Mouse (Mus musculus) heart, embryonic 12.5 days (tissue): ENCODE results near the gene Foxd3. TPM values are rescaled to one million over a fixed set of nuclear protein-coding genes. Genes with fewer than 3 reads are reported as not detected.

Source experiments
- ATAC-seq: fragments of 200-750 bp; cut with Nextera tagmentation; 2 replicates; pipeline ENCODE4 v1.8.0; 2017; ENCODE audit warnings: moderate TSS enrichment, moderate library complexity; ENCODE audit not compliant: insufficient number of reproducible peaks, low FRiP score
- H3K27ac ChIP-seq: fragments of 300-500 bp; sonication (generic); 2 replicates; pipeline ENCODE4 v1.5.1; 2016; ENCODE audit warnings: mild to moderate bottlenecking, moderate library complexity; ENCODE audit not compliant: poor library complexity, severe bottlenecking
- H3K27me3 ChIP-seq: fragments of 300-500 bp; sonication (generic); replicated peaks from 2 replicates; pipeline ENCODE4 v1.6.1; 2016; ENCODE audit warnings: mild to moderate bottlenecking, moderate library complexity
- H3K36me3 ChIP-seq: fragments of 300-500 bp; sonication (generic); 2 replicates; pipeline ENCODE4 v1.6.1; 2016; ENCODE audit warnings: mild to moderate bottlenecking, moderate library complexity
- H3K4me1 ChIP-seq: fragments of 300-500 bp; sonication (generic); replicated peaks from 2 replicates; pipeline ENCODE4 v1.6.1; 2016; ENCODE audit warnings: mild to moderate bottlenecking
- H3K4me2 ChIP-seq: fragments of 300-500 bp; sonication (generic); 2 replicates; pipeline ENCODE4 v1.6.1; 2016; ENCODE audit warnings: mild to moderate bottlenecking, moderate library complexity
- H3K4me3 ChIP-seq: fragments of 300-500 bp; sonication (generic); 2 replicates; pipeline ENCODE4 v1.5.1; 2016; ENCODE audit warnings: mild to moderate bottlenecking
- H3K9ac ChIP-seq: fragments of 300-500 bp; sonication (generic); 2 replicates; pipeline ENCODE4 v1.6.1; 2016; ENCODE audit warnings: mild to moderate bottlenecking, moderate library complexity
- H3K9me3 ChIP-seq: fragments of 300-500 bp; sonication (generic); replicated peaks from 2 replicates; pipeline ENCODE4 v1.6.1; 2016; ENCODE audit warnings: mild to moderate bottlenecking, moderate library complexity
- WGBS: fragments of 180-500 bp; shearing (Covaris S2); methylation state at CpG from one replicate; pipeline ENCODE4 v1.1.7; 2016; 5-methylcytosine and 5-hydroxymethylcytosine counted together
- polyA plus RNA-seq: library from polyadenylated mRNA; unstranded; fragments of >200 nt; fragmentation: Nextera tagmentation; extraction: Ambion mirVana; gene quantifications from 2 replicates; pipeline ENCODE4 v1.2.1, GENCODE M21; 2016

Foxd3 gene
- polyA plus RNA-seq, 1 experiment from 2014 or later: not detected

GRCm38 (mm10) chr4:99657831-99658470, 1.9 kb downstream of the Foxd3 start:
- Histone ChIP-seq H3K4me2 (peak overlapping the region; percentile 64), H3K9ac (no peak overlapping the region), H3K27me3 (peaks cover 74% of the 10 kb centered on the region), H3K36me3 (no peaks in the 10 kb centered on the region), H3K4me3 (peak overlapping the region; percentile 45), H3K9me3 (no peaks in the 10 kb centered on the region), H3K4me1 (peaks cover 38% of the 10 kb centered on the region), H3K27ac (no peak overlapping the region)
- ATAC-seq: no peak
- under 1% methylated on average over 41 of the region's 41 CpGs for WGBS

DNA sequence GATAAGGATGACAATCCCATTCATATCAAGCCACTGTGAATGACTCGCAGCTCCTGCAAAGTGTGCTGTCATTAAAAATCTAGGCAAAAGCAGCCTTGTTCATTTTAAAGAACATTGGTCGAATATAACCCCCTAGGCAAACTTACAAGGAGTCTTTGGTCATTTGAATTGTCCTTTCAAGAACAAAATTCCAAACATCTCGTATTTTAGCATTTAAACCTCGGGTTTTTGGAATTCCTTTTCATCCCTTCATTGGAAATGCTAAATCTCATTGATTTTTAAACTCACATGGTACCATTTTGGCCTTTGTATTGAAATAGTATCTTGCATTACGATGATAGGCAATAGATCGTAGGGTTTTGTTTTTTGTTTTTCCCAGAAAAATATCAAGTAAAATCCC, 2.8 kb downstream of the Foxd3 start:
- Histone ChIP-seq H3K36me3 (no peaks in the 10 kb centered on the region), H3K27me3 (peaks cover 74% of the 10 kb centered on the region), H3K27ac (no peak overlapping the region), H3K9ac (no peak overlapping the region), H3K9me3 (no peaks in the 10 kb centered on the region), H3K4me2 (no peak overlapping the region), H3K4me3 (no peak overlapping the region), H3K4me1 (peaks cover 31% of the 10 kb centered on the region)
- no peak for ATAC-seq
- 17% methylated on average over 6 of the region's 6 CpGs for WGBS

DNA sequence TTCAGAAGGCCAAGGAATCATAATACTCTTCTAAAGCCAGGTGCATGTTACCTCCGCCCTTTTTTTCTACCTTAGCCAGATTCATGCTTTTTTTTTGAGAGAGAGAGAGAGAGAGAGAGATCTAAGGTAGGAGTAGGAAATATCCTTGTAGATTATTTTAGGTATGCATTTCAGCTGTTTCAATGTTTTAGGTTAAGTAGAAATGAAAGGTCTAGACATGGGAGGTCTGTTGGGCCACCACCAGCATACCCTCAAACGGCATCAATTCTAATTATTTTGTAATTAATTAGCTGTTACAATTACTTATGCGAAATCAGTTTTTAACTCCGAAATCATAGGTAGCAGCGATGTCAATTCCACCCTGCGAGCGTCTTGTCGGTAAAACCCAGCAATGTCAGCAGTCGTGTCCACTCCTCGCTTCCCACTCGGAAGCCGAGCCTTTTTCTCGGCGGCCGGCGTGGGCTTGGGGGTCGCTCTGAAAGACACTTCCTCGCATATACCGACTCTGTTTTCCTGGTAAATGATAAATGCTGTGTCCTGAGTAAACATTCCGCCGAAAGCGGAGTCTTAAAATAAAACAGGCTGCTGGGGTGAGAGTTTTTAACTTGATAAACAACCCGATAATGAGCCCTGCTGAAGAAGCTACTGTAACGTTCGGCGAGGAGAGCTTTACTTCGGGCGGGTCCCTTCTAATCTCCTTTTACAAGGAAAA, 3.4 kb downstream of the Foxd3 start:
- 1% methylated on average over 28 of the region's 28 CpGs for whole genome bisulfite sequencing
- Histone ChIP-seq H3K4me3 (0 out of 2 replicates have a peak overlapping the region, but pooled peaks have one; percentile 29), H3K9me3 (no peaks in the 10 kb centered on the region), H3K4me1 (peaks cover 30% of the 10 kb centered on the region), H3K27ac (no peak overlapping the region), H3K36me3 (no peaks in the 10 kb centered on the region), H3K4me2 (peak overlapping the region; percentile 46; the same call in 1 of the 2 replicates), H3K27me3 (peaks cover 72% of the 10 kb centered on the region), H3K9ac (no peak overlapping the region)
- no peak for ATAC-seq

- H3K4me2 ChIP-seq: peak overlapping the region; percentile 46
- under 1% methylated on average over 20 of the region's 20 CpGs for WGBS
- no peaks in the 10 kb centered on the region for H3K36me3 ChIP-seq
- ATAC-seq: no peak
- H3K9me3 ChIP-seq: no peaks in the 10 kb centered on the region
- peaks cover 30% of the 10 kb centered on the region for H3K4me1 ChIP-seq
- no peak overlapping the region for H3K27ac ChIP-seq
- peak overlapping the region; percentile 29 for H3K4me3 ChIP-seq
- H3K27me3 ChIP-seq: peaks cover 72% of the 10 kb centered on the region
- no peak overlapping the region; the same call in 1 of the 2 replicates for H3K9ac ChIP-seq
Observed at GRCm38 (mm10) chr4:99660073-99660611, 4.0 kb downstream of the Foxd3 start.

DNA sequence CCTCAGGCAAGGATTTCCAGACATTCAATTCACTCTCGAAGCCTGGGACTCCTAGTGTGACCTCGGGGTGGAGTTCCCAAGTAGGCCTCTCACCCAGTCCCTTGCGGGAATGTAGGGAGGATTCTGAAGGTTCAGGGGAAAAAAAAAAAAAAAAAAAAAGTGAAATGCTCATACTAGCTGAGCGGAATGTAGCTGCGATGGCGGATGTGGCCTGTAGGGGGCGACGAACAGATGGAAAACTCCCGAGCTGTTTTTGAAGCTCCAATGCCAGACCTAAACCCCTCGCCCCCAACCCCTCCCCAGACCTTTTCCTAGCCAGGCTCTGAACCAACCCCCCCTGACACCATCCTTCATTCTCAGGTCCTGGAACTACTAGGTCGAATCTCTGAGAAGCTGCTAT, 4.9 kb downstream of the Foxd3 start:
- Histone ChIP-seq H3K4me3 (peak overlapping the region; percentile 22; the same call in 1 of the 2 replicates), H3K9ac (no peak overlapping the region), H3K9me3 (no peaks in the 10 kb centered on the region), H3K27me3 (peaks cover 75% of the 10 kb centered on the region), H3K27ac (no peak overlapping the region), H3K36me3 (no peaks in the 10 kb centered on the region), H3K4me2 (peak overlapping the region; percentile 51), H3K4me1 (peaks cover 27% of the 10 kb centered on the region)
- WGBS: under 1% methylated on average over 11 of the region's 11 CpGs
- ATAC-seq: 0 out of 2 replicates have a peak, but pooled peaks have one; percentile 5

DNA sequence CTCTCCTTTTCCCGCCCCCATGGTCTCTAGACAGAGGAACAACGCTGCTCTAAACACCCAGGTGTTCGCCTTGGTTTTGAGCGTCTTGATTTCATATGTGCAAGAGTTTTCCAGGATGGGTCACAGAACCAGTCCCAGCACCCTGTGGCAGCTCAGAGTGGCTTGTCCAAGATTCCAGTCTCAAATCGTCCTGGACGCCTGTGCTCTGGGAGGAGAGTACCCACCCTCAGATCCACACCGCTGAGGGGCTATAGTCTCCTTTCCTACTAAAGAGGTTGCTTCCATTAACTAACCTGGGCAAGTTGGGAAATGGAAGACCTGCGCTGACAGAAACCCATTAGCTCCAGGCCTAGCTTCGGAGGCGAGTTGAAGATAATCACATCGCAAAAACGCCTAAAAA, 5.9 kb downstream of the Foxd3 start:
- H3K9me3 ChIP-seq: no peaks in the 10 kb centered on the region
- peaks cover 19% of the 10 kb centered on the region for H3K4me1 ChIP-seq
- no peak for ATAC-seq
- whole genome bisulfite sequencing: 6% methylated on average over 12 of the region's 12 CpGs
- H3K27me3 ChIP-seq: peaks cover 67% of the 10 kb centered on the region
- H3K4me2 ChIP-seq: no peak overlapping the region
- no peak overlapping the region for H3K9ac ChIP-seq
- H3K36me3 ChIP-seq: no peaks in the 10 kb centered on the region
- H3K27ac ChIP-seq: no peak overlapping the region
- H3K4me3 ChIP-seq: no peak overlapping the region

GRCm38 (mm10) chr4:99662431-99662830, 6.3 kb downstream of the Foxd3 start:
- Histone ChIP-seq H3K36me3 (no peaks in the 10 kb centered on the region), H3K27ac (no peak overlapping the region), H3K4me3 (0 out of 2 replicates have a peak overlapping the region, but pooled peaks have one; percentile 0), H3K27me3 (peaks cover 62% of the 10 kb centered on the region), H3K4me2 (no peak overlapping the region), H3K9ac (no peak overlapping the region), H3K9me3 (no peaks in the 10 kb centered on the region), H3K4me1 (peaks cover 15% of the 10 kb centered on the region)
- 15% methylated on average over 9 of the region's 9 CpGs for WGBS
- ATAC-seq: no peak

- ATAC-seq: no peak
- Histone ChIP-seq H3K9ac (no peak overlapping the region), H3K4me1 (0 out of 2 replicates have a peak, but pooled peaks cover 10% of the 10 kb centered on the region), H3K4me2 (no peak overlapping the region), H3K9me3 (no peaks in the 10 kb centered on the region), H3K27me3 (peaks cover 57% of the 10 kb centered on the region), H3K27ac (no peak overlapping the region), H3K36me3 (no peaks in the 10 kb centered on the region), H3K4me3 (0 out of 2 replicates have a peak overlapping the region, but pooled peaks have one; percentile 0)
- 2% methylated on average over 34 of the region's 34 CpGs for WGBS
Observed at GRCm38 (mm10) chr4:99662841-99663567, 6.9 kb downstream of the Foxd3 start.

DNA sequence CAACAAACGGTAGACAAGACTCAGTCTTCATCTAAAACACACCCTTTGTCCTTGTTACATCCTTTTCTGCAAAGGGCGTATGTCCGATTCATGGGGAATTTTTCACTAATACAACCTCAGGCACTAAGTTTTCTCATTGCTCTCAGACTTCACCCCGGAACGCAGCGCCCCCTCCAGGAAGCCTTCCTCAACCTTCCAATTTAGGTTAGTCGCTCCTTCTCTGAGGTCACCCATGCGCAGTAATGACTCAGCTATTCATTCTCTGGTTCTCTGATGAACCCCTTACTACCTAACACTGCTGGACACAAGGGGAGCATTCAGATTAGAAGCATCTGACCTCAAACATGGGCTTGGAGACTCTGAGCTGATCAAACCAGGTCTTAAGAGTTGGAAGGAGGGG, 7.6 kb downstream of the Foxd3 start:
- no peak overlapping the region for H3K4me3 ChIP-seq
- peaks cover 55% of the 10 kb centered on the region for H3K27me3 ChIP-seq
- H3K4me1 ChIP-seq: 0 out of 2 replicates have a peak, but pooled peaks cover 10% of the 10 kb centered on the region
- H3K36me3 ChIP-seq: no peaks in the 10 kb centered on the region
- no peak overlapping the region for H3K9ac ChIP-seq
- 13% methylated on average over 8 of the region's 8 CpGs for WGBS
- H3K4me2 ChIP-seq: no peak overlapping the region
- ATAC-seq: no peak
- H3K9me3 ChIP-seq: no peaks in the 10 kb centered on the region
- no peak overlapping the region for H3K27ac ChIP-seq

GRCm38 (mm10) chr4:99670203-99670851, 14.2 kb downstream of the Foxd3 start:
- no peak overlapping the region for H3K4me3 ChIP-seq
- H3K36me3 ChIP-seq: no peaks in the 10 kb centered on the region
- 83% methylated on average over 7 of the region's 7 CpGs for WGBS
- H3K9me3 ChIP-seq: no peaks in the 10 kb centered on the region
- no peak overlapping the region for H3K9ac ChIP-seq
- H3K4me2 ChIP-seq: no peak overlapping the region
- H3K27ac ChIP-seq: no peak overlapping the region
- ATAC-seq: no peak
- no peaks in the 10 kb centered on the region for H3K4me1 ChIP-seq
- peaks cover 8% of the 10 kb centered on the region for H3K27me3 ChIP-seq
